In genomic region chr2:116216418-116216817, GRCm38 (mm10) we compare ENCODE assay signal across 9 mouse cellular contexts.
A peak's percentile ranks its signal among the peaks of the same experiment; 100 is the strongest.
DNase-seq lines count a peak whose midpoint lies in the region; ATAC-seq and TF ChIP-seq lines count a peak whose summit lies in the region.
"Had no signal": no experiment of that assay in that cellular context is flagged by ENCODE, and none has a peak within 500 bp of the region (broad histone marks: within the 10 kb centered on the region; RNA-seq: fewer than 3 reads in every experiment).

No protein-coding gene starts in this region.

- no peaks in the 10 kb centered on the region for H3K4me1 ChIP-seq in heart, postnatal 0 days (ENCODE audit: control insufficient read depth, insufficient read depth)
- H3K4me1 ChIP-seq in heart, embryonic 12.5 days (replicated peaks): no peaks in the 10 kb centered on the region
- no peaks in the 10 kb centered on the region for H3K4me1 ChIP-seq in embryonic facial prominence, embryonic 10.5 days
- H3K4me1 ChIP-seq in stomach, postnatal 0 days (replicated peaks; ENCODE audit: control insufficient read depth, insufficient read depth): no peaks in the 10 kb centered on the region
- H3K4me1 ChIP-seq: neural tube, embryonic 12.5 days had no signal

- no peak for ATAC-seq in heart, postnatal 0 days (ENCODE audit: insufficient read depth, low read depth)
- no peak for ATAC-seq in heart, embryonic 12.5 days (ENCODE audit: insufficient number of reproducible peaks, low FRiP score)
- ATAC-seq in stomach, postnatal 0 days (ENCODE audit: low FRiP score, low TSS enrichment): no peak
- no peak for ATAC-seq in erythroblast, adult 5-6 weeks (replicated peaks; ENCODE audit: low FRiP score, poor library complexity, severe bottlenecking)

- peak; percentile 43 for TF ChIP-seq CTCF in heart, postnatal 0 days (IDR thresholded peaks at IDR 0.05; ENCODE audit: low read depth)
- peak; percentile 67 for TF ChIP-seq CTCF in stomach, postnatal 0 days (IDR thresholded peaks at IDR 0.05; ENCODE audit: low read depth)

- TF ChIP-seq EP300 in heart, postnatal 0 days (IDR thresholded peaks at IDR 0.05; ENCODE audit: low read depth): no peak
- no peak for TF ChIP-seq EP300 in stomach, postnatal 0 days (optimal IDR thresholded peaks at IDR 0.05)

- DNase-seq in heart, postnatal 0 days (ENCODE audit: low spot score): no peak
- DNase-seq in right cerebral cortex, postnatal 14 days: peak; percentile 11
- DNase-seq in right cerebral cortex, postnatal 25 days: no peak
- DNase-seq in embryonic facial prominence, embryonic 10.5 days (ENCODE audit: low spot score): peak; percentile 34
- peak; percentile 21 for DNase-seq in stomach, postnatal 0 days (ENCODE audit: low spot score)
- DNase-seq in left cerebral cortex, adult 11 months (ENCODE audit: low spot score): no peak

- WGBS in heart, postnatal 0 days: 70% methylated on average over 7 of the region's 7 CpGs
- WGBS in heart, embryonic 12.5 days: 67% methylated on average over 7 of the region's 7 CpGs
- 80% methylated on average over 7 of the region's 7 CpGs for WGBS in embryonic facial prominence, embryonic 10.5 days
- WGBS in stomach, postnatal 0 days: 70% methylated on average over 7 of the region's 7 CpGs

- H3K9ac ChIP-seq in heart, postnatal 0 days (replicated peaks; ENCODE audit: low read depth, low read length): no peak overlapping the region
- no peak overlapping the region for H3K9ac ChIP-seq in heart, embryonic 12.5 days
- no peak overlapping the region for H3K9ac ChIP-seq in stomach, postnatal 0 days (ENCODE audit: low read length)
- H3K9ac ChIP-seq: neural tube, embryonic 12.5 days had no signal

- no peaks in the 10 kb centered on the region for H3K27me3 ChIP-seq in heart, postnatal 0 days (ENCODE audit: control insufficient read depth, insufficient read depth, low read length)
- H3K27me3 ChIP-seq in heart, embryonic 12.5 days (replicated peaks): no peaks in the 10 kb centered on the region
- H3K27me3 ChIP-seq in embryonic facial prominence, embryonic 10.5 days (replicated peaks; ENCODE audit: low read depth, poor library complexity, severe bottlenecking): no peaks in the 10 kb centered on the region
- no peaks in the 10 kb centered on the region for H3K27me3 ChIP-seq in stomach, postnatal 0 days (ENCODE audit: control insufficient read depth, insufficient read depth, low read length)
- H3K27me3 ChIP-seq: neural tube, embryonic 12.5 days had no signal

- H3K27ac ChIP-seq in heart, postnatal 0 days (ENCODE audit: low read depth): no peak overlapping the region
- no peak overlapping the region for H3K27ac ChIP-seq in heart, embryonic 12.5 days (ENCODE audit: poor library complexity, severe bottlenecking)
- no peak overlapping the region for H3K27ac ChIP-seq in embryonic facial prominence, embryonic 10.5 days (replicated peaks)
- H3K27ac ChIP-seq in stomach, postnatal 0 days (replicated peaks): no peak overlapping the region
- H3K27ac ChIP-seq: neural tube, embryonic 12.5 days had no signal

- no peak overlapping the region for H3K4me2 ChIP-seq in heart, postnatal 0 days (ENCODE audit: low read depth, low read length)
- H3K4me2 ChIP-seq in heart, embryonic 12.5 days: no peak overlapping the region
- H3K4me2 ChIP-seq in stomach, postnatal 0 days (replicated peaks; ENCODE audit: low read depth): no peak overlapping the region
- H3K4me2 ChIP-seq: neural tube, embryonic 12.5 days had no signal

- no peaks in the 10 kb centered on the region for H3K9me3 ChIP-seq in heart, postnatal 0 days (replicated peaks; ENCODE audit: control insufficient read depth, low read length)
- H3K9me3 ChIP-seq in heart, embryonic 12.5 days (replicated peaks): no peaks in the 10 kb centered on the region
- no peaks in the 10 kb centered on the region for H3K9me3 ChIP-seq in embryonic facial prominence, embryonic 10.5 days
- H3K9me3 ChIP-seq in stomach, postnatal 0 days (ENCODE audit: control insufficient read depth, low read length): no peaks in the 10 kb centered on the region
- H3K9me3 ChIP-seq: neural tube, embryonic 12.5 days had no signal

- H3K4me3 ChIP-seq in heart, postnatal 0 days (ENCODE audit: low read depth, low read length): no peak overlapping the region
- no peak overlapping the region for H3K4me3 ChIP-seq in heart, embryonic 12.5 days
- H3K4me3 ChIP-seq in embryonic facial prominence, embryonic 10.5 days: no peak overlapping the region
- no peak overlapping the region for H3K4me3 ChIP-seq in stomach, postnatal 0 days (ENCODE audit: low read depth, low read length)
- H3K4me3 ChIP-seq: neural tube, embryonic 12.5 days had no signal

- no peaks in the 10 kb centered on the region for H3K36me3 ChIP-seq in heart, postnatal 0 days (replicated peaks; ENCODE audit: control insufficient read depth, insufficient read depth, low read length)
- H3K36me3 ChIP-seq in heart, embryonic 12.5 days: no peaks in the 10 kb centered on the region
- no peaks in the 10 kb centered on the region for H3K36me3 ChIP-seq in embryonic facial prominence, embryonic 10.5 days (replicated peaks)
- H3K36me3 ChIP-seq in stomach, postnatal 0 days (ENCODE audit: control insufficient read depth, insufficient read depth, low read length): no peaks in the 10 kb centered on the region
- H3K36me3 ChIP-seq: neural tube, embryonic 12.5 days had no signal

Comparison
In these comparisons a context has a peak if more than half of its experiments do, and no peak if none do; other contexts are left out.
1. DNase-seq: peak in right cerebral cortex, postnatal 14 days (single experiment), embryonic facial prominence, embryonic 10.5 days (single experiment) and stomach, postnatal 0 days (single experiment); none in heart, postnatal 0 days (single experiment), right cerebral cortex, postnatal 25 days (single experiment) and left cerebral cortex, adult 11 months (single experiment).